Mouse (Mus musculus): ENCODE measurements at regions not wholly inside any gene's neighbourhood (a gene's known extent, or its start where the extent isn't known, plus 50 kb on each side); places are given as distances from the start of the nearest gene placed in this dataset.
"Not testable (repeated sequence)": the region's sequence is repeated elsewhere in the genome, so short reads cannot be mapped to it uniquely, and the experiment has no call there.

DNA sequence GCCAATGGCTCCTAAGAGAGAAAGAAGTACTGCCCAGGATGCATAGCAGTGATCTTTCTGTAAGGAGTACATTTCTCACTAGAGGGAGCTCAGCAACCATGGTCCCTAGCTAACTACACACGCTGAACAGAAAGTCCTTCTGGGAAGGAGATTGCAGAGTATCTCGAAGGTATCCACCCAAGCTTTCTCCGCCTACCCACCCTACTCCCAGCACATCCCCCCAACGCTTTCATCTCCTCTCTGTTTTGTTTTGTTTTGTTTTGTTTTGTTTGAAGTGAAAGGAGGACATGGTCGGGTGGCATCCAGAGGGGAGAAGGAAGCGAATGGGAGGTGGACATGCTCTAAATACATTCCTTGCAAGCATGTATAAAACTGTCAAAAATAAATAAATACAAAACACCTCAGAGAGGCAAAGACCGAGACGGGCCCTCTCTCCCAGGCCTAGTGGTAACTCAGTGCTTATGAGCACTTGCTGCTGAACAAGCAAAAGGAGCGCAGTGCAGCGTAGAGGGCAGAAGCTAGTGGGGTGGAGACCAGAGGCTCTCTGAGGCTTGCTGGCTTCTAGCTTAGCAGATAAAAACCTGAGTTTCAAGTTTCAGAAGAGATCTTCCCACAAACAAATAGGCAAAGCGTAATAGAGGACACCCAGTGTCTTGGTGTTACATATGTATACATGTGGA, 83.9 kb upstream of the Gcfc2 start:
- TF ChIP-seq CTCF (IDR thresholded peaks at IDR 0.05; ENCODE audit: insufficient read depth, low read length) (no peak), POLR2A (IDR thresholded peaks at IDR 0.05; ENCODE audit: borderline replicate concordance, extremely low read depth, low read depth, low read length) (no peak)
- WGBS = 48% methylated on average over 11 of the region's 11 CpGs
- no peak for DNase-seq
- Histone ChIP-seq H3K4me3 (replicated peaks; ENCODE audit: extremely low read depth, low read depth, low read length) (no peak overlapping the region), H3K4me1 (ENCODE audit: control insufficient read depth, insufficient read depth, low read length) (no peaks in the 10 kb centered on the region)

DNA sequence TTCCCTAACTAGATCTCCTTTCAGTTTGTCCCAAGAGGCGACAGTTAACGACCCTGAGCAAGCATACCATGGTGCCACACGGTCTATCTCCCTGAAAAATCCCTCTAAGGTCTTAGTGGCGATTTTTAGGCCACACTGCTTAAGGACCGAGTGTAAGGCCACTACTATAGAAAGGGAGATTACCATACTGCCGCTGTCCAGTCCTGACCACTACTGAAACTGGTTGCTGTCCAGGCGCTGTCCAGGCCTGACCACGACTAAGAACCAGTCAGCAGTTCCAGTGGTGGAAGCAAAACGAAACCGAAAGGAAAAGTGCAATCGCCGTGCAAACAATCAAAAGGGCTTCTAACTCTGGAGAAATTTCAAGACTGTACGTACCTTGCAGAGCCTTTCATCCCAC, 55.3 kb upstream of the Gcfc2 start:
- DNase-seq; H3K4me1 ChIP-seq (ENCODE audit: control insufficient read depth, insufficient read depth, low read length); H3K4me3 ChIP-seq (replicated peaks; ENCODE audit: extremely low read depth, low read depth, low read length): not testable (repeated sequence)
- WGBS = 82% methylated on average over 13 of the region's 13 CpGs

All from lung, adult 2 months (tissue).